In genomic region chr9:42326688-42327440, GRCm38 (mm10) we compare ENCODE assay signal across 8 mouse cellular contexts.
DNase-seq lines count a peak whose midpoint lies in the region; ATAC-seq lines count a peak whose summit lies in the region.

No protein-coding gene starts in this region.

- 0 out of 2 replicates have a peak, but pooled peaks cover 2% of the 10 kb centered on the region for H3K4me1 ChIP-seq in midbrain, embryonic 13.5 days (replicated peaks)

- H3K9me3 ChIP-seq in midbrain, embryonic 13.5 days: no peaks in the 10 kb centered on the region

- H3K27ac ChIP-seq in midbrain, embryonic 13.5 days: no peak overlapping the region

- H3K36me3 ChIP-seq in midbrain, embryonic 13.5 days: no peaks in the 10 kb centered on the region

- no peaks in the 10 kb centered on the region for H3K27me3 ChIP-seq in midbrain, embryonic 13.5 days

- no peak overlapping the region; the same call in 1 of the 2 replicates for H3K9ac ChIP-seq in midbrain, embryonic 13.5 days (replicated peaks)

- H3K4me3 ChIP-seq in midbrain, embryonic 13.5 days (replicated peaks): no peak overlapping the region

- peak; percentile 73 for ATAC-seq in erythroblast, adult 5-6 weeks (replicated peaks; ENCODE audit: low FRiP score, poor library complexity, severe bottlenecking)
- peak; percentile 84 for ATAC-seq in midbrain, embryonic 13.5 days

- peak; percentile 43 for DNase-seq in adrenal gland, postnatal 14 days
- DNase-seq in adrenal gland, postnatal 4 days (ENCODE audit: low spot score in 2 of 2): no peak
- DNase-seq in right cerebral cortex, postnatal 4 days: peak; percentile 36
- no peak for DNase-seq in right cerebral cortex, postnatal 36 days (ENCODE audit: low spot score in 2 of 2)
- peak; percentile 25 for DNase-seq in kidney, postnatal 10 days
- DNase-seq in urinary bladder, postnatal 36 days (ENCODE audit: low spot score in 2 of 2): no peak

- H3K4me2 ChIP-seq in midbrain, embryonic 13.5 days (replicated peaks): no peak overlapping the region

- 26% methylated on average over 11 of the region's 11 CpGs for WGBS in midbrain, embryonic 13.5 days

Comparison
In these comparisons a context has a peak if more than half of its experiments do, and no peak if none do; other contexts are left out.
1. DNase-seq: peak in adrenal gland, postnatal 14 days (single experiment), right cerebral cortex, postnatal 4 days (single experiment) and kidney, postnatal 10 days (single experiment); none in adrenal gland, postnatal 4 days (0 of 2), right cerebral cortex, postnatal 36 days (0 of 2) and urinary bladder, postnatal 36 days (0 of 2).